Mouse (Mus musculus) MEL (cell line): Measurements from ENCODE around the gene Scpep1. TPM values are rescaled to one million over a fixed set of nuclear protein-coding genes. Genes with fewer than 3 reads are reported as not detected.

ENCODE experiments used
- DNase-seq: peaks from one replicate; pipeline ENCODE4 v3.0.0; 2011; ENCODE audit warnings: low read depth, low spot score
- H3K27ac ChIP-seq: 2 replicates; pipeline ENCODE4 v1.5.1; 2012; ENCODE audit warnings: low read depth, mild to moderate bottlenecking, control low read depth, low read length, moderate library complexity; ENCODE audit not compliant: control insufficient read depth
- H3K27me3 ChIP-seq, 2 experiments: fragments of 150-350 bp in 1 of 2; sonication (generic) in 1 of 2; 2 replicates each; pipeline ENCODE4 v1.6.1; 2012; ENCODE audit warnings: low read length in 2 of 2, mild to moderate bottlenecking in 2 of 2, improper control_type of control experiment in 1 of 2, moderate library complexity in 1 of 2; ENCODE audit not compliant: insufficient read depth in 2 of 2, control insufficient read depth in 1 of 2
- H3K36me3 ChIP-seq, 2 experiments: 2 replicates each; pipeline ENCODE4 v1.6.1; 2012 to 2014; ENCODE audit warnings: low read length in 2 of 2, improper control_type of control experiment in 1 of 2, inconsistent platforms in 1 of 2, mild to moderate bottlenecking in 1 of 2; ENCODE audit not compliant: insufficient read depth in 2 of 2, control insufficient read depth in 1 of 2
- H3K4me1 ChIP-seq, 2 experiments: fragments of 150-350 bp in 1 of 2; sonication (generic) in 1 of 2; 2 replicates each; pipeline ENCODE4 v1.6.1; 2012; ENCODE audit warnings: low read length in 2 of 2, improper control_type of control experiment in 1 of 2, mild to moderate bottlenecking in 1 of 2; ENCODE audit not compliant: insufficient read depth in 2 of 2, control insufficient read depth in 1 of 2
- H3K4me3 ChIP-seq, 2 experiments: fragments of 150-350 bp in 1 of 2; sonication (generic) in 1 of 2; 2 replicates each; pipeline ENCODE4 v1.5.1; 2012; ENCODE audit warnings: low read depth in 2 of 2, low read length in 2 of 2, mild to moderate bottlenecking in 2 of 2, moderate library complexity in 2 of 2, control low read depth in 1 of 2, improper control_type of control experiment in 1 of 2; ENCODE audit not compliant: control insufficient read depth in 1 of 2, insufficient read depth in 1 of 2
- H3K79me2 ChIP-seq: 2 replicates; pipeline ENCODE4 v1.6.1; 2012; ENCODE audit warnings: mild to moderate bottlenecking, low read length, moderate library complexity; ENCODE audit not compliant: control insufficient read depth, poor library complexity, insufficient read depth
- H3K9ac ChIP-seq: 2 replicates; pipeline ENCODE4 v1.6.1; 2012; ENCODE audit warnings: low read depth, mild to moderate bottlenecking, control low read depth, low read length, moderate library complexity; ENCODE audit not compliant: control insufficient read depth, poor library complexity, severe bottlenecking
- H3K9me3 ChIP-seq: fragments of 150-350 bp; sonication (generic); replicated peaks from 2 replicates; pipeline ENCODE4 v1.6.1; 2012; ENCODE audit warnings: mild to moderate bottlenecking, low read length, improper control_type of control experiment, moderate library complexity; ENCODE audit not compliant: insufficient read depth
- BHLHE40 ChIP-seq: IDR thresholded peaks from 2 replicates; pipeline ENCODE4 v1.6.1; 2012; ENCODE audit warnings: low read depth, mild to moderate bottlenecking, inconsistent platforms, low read length, improper control_type of control experiment, borderline replicate concordance
- CHD2 ChIP-seq: IDR thresholded peaks from 2 replicates; pipeline ENCODE4 v1.6.1; 2011; ENCODE audit warnings: low read length, improper control_type of control experiment
- CTCF ChIP-seq, 3 experiments: IDR thresholded peaks in 2 of 3; conservative IDR thresholded peaks in 1 of 3; 2 replicates each; pipeline ENCODE4 v1.5.1; 2011 to 2012; ENCODE audit warnings: low read length in 3 of 3, low read depth in 2 of 3, mild to moderate bottlenecking in 2 of 3, improper control_type of control experiment in 1 of 3, inconsistent platforms in 1 of 3, mixed read lengths in 1 of 3, moderate library complexity in 1 of 3; ENCODE audit not compliant: control insufficient read depth in 1 of 3, insufficient read depth in 1 of 3, poor library complexity in 1 of 3, severe bottlenecking in 1 of 3
- EP300 ChIP-seq, 2 experiments: IDR thresholded peaks; 2 replicates each; pipeline ENCODE4 v1.6.1; 2011; ENCODE audit warnings: improper control_type of control experiment in 2 of 2, low read length in 2 of 2, low read depth in 1 of 2, mild to moderate bottlenecking in 1 of 2
- HCFC1 ChIP-seq: IDR thresholded peaks from 2 replicates; pipeline ENCODE4 v1.6.1; 2012; ENCODE audit warnings: low read depth, mild to moderate bottlenecking, inconsistent platforms, low read length, improper control_type of control experiment, moderate library complexity
- MAFK ChIP-seq: IDR thresholded peaks from 2 replicates; pipeline ENCODE4 v1.6.1; 2011; ENCODE audit warnings: low read depth, mild to moderate bottlenecking, low read length, improper control_type of control experiment, borderline replicate concordance
- MAX ChIP-seq: IDR thresholded peaks from 2 replicates; pipeline ENCODE4 v1.6.1; 2011; ENCODE audit warnings: low read length, improper control_type of control experiment
- MAZ ChIP-seq: IDR thresholded peaks from 2 replicates; pipeline ENCODE4 v1.6.1; 2012; ENCODE audit warnings: low read depth, mild to moderate bottlenecking, inconsistent platforms, low read length, improper control_type of control experiment
- MXI1 ChIP-seq: IDR thresholded peaks from 2 replicates; pipeline ENCODE4 v1.6.1; 2011; ENCODE audit warnings: mild to moderate bottlenecking, low read depth, low read length, improper control_type of control experiment
- MYC ChIP-seq: IDR thresholded peaks from 2 replicates; pipeline ENCODE4 v1.6.1; 2011; ENCODE audit warnings: low read depth, mild to moderate bottlenecking, low read length, improper control_type of control experiment, moderate library complexity
- NELFE ChIP-seq: IDR thresholded peaks from 2 replicates; pipeline ENCODE4 v1.6.1; 2011; ENCODE audit warnings: low read depth, low read length, improper control_type of control experiment
- NRF1 ChIP-seq: IDR thresholded peaks from 2 replicates; pipeline ENCODE4 v1.6.1; 2014; ENCODE audit warnings: low read depth, mild to moderate bottlenecking, inconsistent platforms, low read length, improper control_type of control experiment, moderate library complexity; ENCODE audit not compliant: poor library complexity, insufficient read depth, severe bottlenecking
- POLR2A ChIP-seq, 2 experiments: IDR thresholded peaks; 2 replicates each; pipeline ENCODE4 v1.6.1; 2011 to 2012; ENCODE audit warnings: low read length in 2 of 2, mild to moderate bottlenecking in 2 of 2, control low read depth in 1 of 2, improper control_type of control experiment in 1 of 2, low read depth in 1 of 2, moderate library complexity in 1 of 2; ENCODE audit not compliant: control insufficient read depth in 1 of 2, insufficient read depth in 1 of 2, poor library complexity in 1 of 2
- POLR2AphosphoS2 ChIP-seq: IDR thresholded peaks from 2 replicates; pipeline ENCODE4 v1.6.1; 2011; ENCODE audit warnings: low read length, improper control_type of control experiment
- POLR2AphosphoS5 ChIP-seq: IDR thresholded peaks from 2 replicates; pipeline ENCODE4 v1.6.1; 2012; ENCODE audit warnings: low read depth, borderline replicate concordance, mild to moderate bottlenecking, inconsistent platforms, low read length, moderate library complexity, mixed read lengths
- RAD21 ChIP-seq: IDR thresholded peaks from 2 replicates; pipeline ENCODE4 v1.6.1; 2011; ENCODE audit warnings: mild to moderate bottlenecking, low read depth, low read length, improper control_type of control experiment
- SIN3A ChIP-seq: IDR thresholded peaks from 2 replicates; pipeline ENCODE4 v1.6.1; 2012; ENCODE audit warnings: low read length, improper control_type of control experiment, inconsistent platforms
- SMC3 ChIP-seq: IDR thresholded peaks from 2 replicates; pipeline ENCODE4 v1.6.1; 2011; ENCODE audit warnings: low read depth, low read length, improper control_type of control experiment
- TBP ChIP-seq: IDR thresholded peaks from 2 replicates; pipeline ENCODE4 v1.8.0; 2011; ENCODE audit warnings: low read depth, low read length, improper control_type of control experiment
- TCF12 ChIP-seq: IDR thresholded peaks from 2 replicates; pipeline ENCODE4 v1.6.1; 2014; ENCODE audit warnings: low read depth, mild to moderate bottlenecking, inconsistent platforms, low read length, improper control_type of control experiment, moderate library complexity
- USF1 ChIP-seq: IDR thresholded peaks from 2 replicates; pipeline ENCODE4 v1.6.1; 2014; ENCODE audit warnings: low read depth, mild to moderate bottlenecking, inconsistent platforms, low read length, improper control_type of control experiment, moderate library complexity
- polyA plus RNA-seq, 2 experiments: library from polyadenylated mRNA; stranded (reverse) in 1 of 2; unstranded in 1 of 2; fragments of >175 nt in 1 of 2; fragments of >200 nt in 1 of 2; gene quantifications; 2 replicates each; pipeline versions ENCODE4 v1.2.1 to v1.2.4; 2012; ENCODE audit warnings: low replicate concordance in 2 of 2, low read depth in 1 of 2; ENCODE audit not compliant: insufficient read length in 2 of 2, insufficient read depth in 1 of 2, missing spikeins in 1 of 2
- total RNA-seq: library from RNA; depleted of rRNA; stranded (reverse); fragments of 300-350 nt; gene quantifications from 2 replicates; pipeline ENCODE4 v1.2.3, GENCODE M21; 2012; rRNA removed

The Scpep1 gene
- total RNA-seq (7.9 and 8.9 TPM in 2 replicates), polyA plus RNA-seq (10 to 100 TPM in 1 of 2 experiments, not detected in 1; 15.6 TPM)

DNA sequence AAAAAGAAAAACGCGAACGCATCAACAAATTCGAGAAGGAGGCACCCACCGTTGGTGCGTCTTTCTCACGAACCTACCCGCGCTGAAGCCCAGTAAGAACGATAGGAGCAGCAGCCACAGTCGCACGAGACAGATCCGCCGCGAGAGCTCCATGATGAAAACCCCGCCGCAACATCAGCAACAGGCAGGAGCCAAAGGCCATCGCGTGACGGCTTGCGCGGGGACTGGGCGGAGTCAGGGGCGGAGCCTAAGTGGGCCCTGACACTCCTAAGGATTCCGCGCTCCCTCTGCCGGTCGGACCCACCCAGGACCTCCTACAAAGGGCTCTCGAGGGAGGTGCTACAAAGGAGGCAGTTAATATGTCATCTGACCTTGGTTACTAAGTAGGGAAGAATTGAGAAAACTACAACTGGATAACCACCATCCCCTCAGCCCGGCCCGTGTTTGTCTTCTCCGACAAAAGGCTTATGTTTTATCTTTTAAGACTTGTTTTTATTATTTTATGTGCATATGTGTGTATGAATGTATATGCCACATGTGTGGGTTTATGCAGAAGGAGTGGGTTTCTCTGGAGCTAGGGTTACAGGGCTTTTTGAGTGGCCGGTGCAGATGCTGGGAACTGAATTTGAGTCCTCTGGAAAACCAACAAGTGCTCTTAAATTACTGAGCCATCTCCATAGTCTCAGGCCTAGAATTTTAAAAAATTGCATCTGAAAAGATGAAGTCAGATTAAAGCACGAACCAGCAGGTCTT, at the start of gene Scpep1:
Gene Scpep1 (minus strand): TSS at position 249 of the 753 bp plus-strand sequence.
- DNase-seq = peak; percentile 99
- peak within 1 kb of the TSS; percentile 57; the same call in 1 of the 2 replicates for H3K27ac ChIP-seq
- H3K36me3 ChIP-seq = peaks cover 0 to 12% of the 10 kb centered on the region in 2 experiments; a peak in 3 of 4 replicates
- peak within 1 kb of the TSS; percentile 65 for H3K9ac ChIP-seq
- no peaks in the 10 kb centered on the region for H3K9me3 ChIP-seq
- peak within 1 kb of the TSS; percentile 63 to 71 for H3K4me3 ChIP-seq
- peak; percentile 46; the same call in 1 of the 2 replicates for TF ChIP-seq NRF1
- TF ChIP-seq CHD2 = no peak
- no peak for TF ChIP-seq EP300 (IDR thresholded peaks at IDR 0.05; ENCODE audit: low read depth in 1 of 2, low read length in 2 of 2)
- TF ChIP-seq RAD21 = peak; percentile 1; the same call in 1 of the 2 replicates
- peak; percentile 63 for TF ChIP-seq USF1
- no peak for TF ChIP-seq MYC
- peak; percentile 41; the same call in 1 of the 2 replicates for TF ChIP-seq NELFE
- TF ChIP-seq MAZ = no peak
- peak; percentile 11; the same call in 1 of the 2 replicates for TF ChIP-seq SIN3A
- TF ChIP-seq TBP = peak; percentile 41
- TF ChIP-seq MAX = peak; percentile 10; the same call in 1 of the 2 replicates
- no peak for TF ChIP-seq POLR2AphosphoS5
- peak; percentile 40; the same call in 1 of the 2 replicates for TF ChIP-seq POLR2AphosphoS2
- TF ChIP-seq POLR2A (IDR thresholded peaks at IDR 0.05; ENCODE audit: control insufficient read depth in 1 of 2, insufficient read depth in 1 of 2, low read depth in 1 of 2, low read length in 2 of 2, poor library complexity in 1 of 2) = peak; percentile 62 to 75; a peak in 1 of 4 replicates
- TF ChIP-seq BHLHE40 = peak; percentile 70; the same call in 1 of the 2 replicates
- TF ChIP-seq MAFK = no peak
- peak; percentile 48; the same call in 1 of the 2 replicates for TF ChIP-seq HCFC1
- peak; percentile 8 to 58 (median 57); a peak in 4 of 6 replicates for TF ChIP-seq CTCF (IDR thresholded peaks at IDR 0.05 in 2 of 3, conservative IDR thresholded peaks at IDR 0.05 in 1 of 3; ENCODE audit: control insufficient read depth in 1 of 3, insufficient read depth in 1 of 3, low read depth in 2 of 3, low read length in 3 of 3, poor library complexity in 1 of 3, severe bottlenecking in 1 of 3)
- TF ChIP-seq MXI1 = peak; percentile 56; the same call in 1 of the 2 replicates
- peak; percentile 36; the same call in 1 of the 2 replicates for TF ChIP-seq TCF12
- TF ChIP-seq SMC3 = no peak; the same call in 1 of the 2 replicates
- TF ChIP-seq, all 39 proteins: peak for 14
- Histone ChIP-seq H3K79me2 (no peaks in the 10 kb centered on the region), H3K27me3 (no peaks in the 10 kb centered on the region), H3K4me1 (peaks cover 8 to 10% of the 10 kb centered on the region in 2 experiments; a peak in 2 of 4 replicates)
